Mouse (Mus musculus): ENCODE measurements around the gene Il9r.

The Il9r gene

DNA sequence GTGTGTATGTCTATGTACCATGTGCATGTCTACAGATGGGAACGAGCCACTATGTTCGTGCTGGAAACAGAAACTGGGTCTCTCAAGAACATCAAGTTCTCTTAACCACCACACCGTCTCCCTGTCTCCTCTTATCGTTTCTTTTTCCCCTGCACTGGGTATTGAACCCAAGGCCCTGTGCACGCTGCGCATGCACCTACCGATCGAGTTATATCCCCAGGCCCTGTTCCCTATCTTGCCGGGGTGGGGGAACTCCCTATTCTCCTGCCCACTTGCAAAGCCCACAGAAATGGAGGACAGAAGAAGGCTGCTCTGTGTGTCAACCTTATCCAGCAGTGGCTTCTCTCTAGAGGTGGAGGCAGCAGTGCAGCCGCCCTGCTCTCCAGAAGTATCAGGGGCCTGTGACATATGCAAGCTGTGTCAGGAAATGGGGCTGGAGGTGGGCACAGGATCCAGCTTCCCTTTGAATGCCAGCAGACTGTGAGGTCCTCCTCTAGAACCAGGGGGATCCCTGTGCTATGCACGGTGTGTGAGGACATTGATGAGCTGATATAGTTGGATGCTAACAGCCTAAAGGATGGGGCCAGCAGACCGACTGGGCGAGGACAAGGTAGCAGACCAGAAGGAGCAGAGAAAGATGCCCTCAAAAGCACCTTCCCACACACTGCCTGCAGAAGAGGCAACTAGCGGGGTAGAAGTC, 1.7 kb downstream of the Il9r start:
- no peak for DNase-seq (ENCODE audit: low spot score)

GRCm38 (mm10) chr11:32197766-32198165, 2.3 kb downstream of the Il9r start:
- no peak for DNase-seq (ENCODE audit: low spot score)

GRCm38 (mm10) chr11:32196727-32197126, 3.4 kb downstream of the Il9r start:
- no peak for DNase-seq (ENCODE audit: low spot score)

DNA sequence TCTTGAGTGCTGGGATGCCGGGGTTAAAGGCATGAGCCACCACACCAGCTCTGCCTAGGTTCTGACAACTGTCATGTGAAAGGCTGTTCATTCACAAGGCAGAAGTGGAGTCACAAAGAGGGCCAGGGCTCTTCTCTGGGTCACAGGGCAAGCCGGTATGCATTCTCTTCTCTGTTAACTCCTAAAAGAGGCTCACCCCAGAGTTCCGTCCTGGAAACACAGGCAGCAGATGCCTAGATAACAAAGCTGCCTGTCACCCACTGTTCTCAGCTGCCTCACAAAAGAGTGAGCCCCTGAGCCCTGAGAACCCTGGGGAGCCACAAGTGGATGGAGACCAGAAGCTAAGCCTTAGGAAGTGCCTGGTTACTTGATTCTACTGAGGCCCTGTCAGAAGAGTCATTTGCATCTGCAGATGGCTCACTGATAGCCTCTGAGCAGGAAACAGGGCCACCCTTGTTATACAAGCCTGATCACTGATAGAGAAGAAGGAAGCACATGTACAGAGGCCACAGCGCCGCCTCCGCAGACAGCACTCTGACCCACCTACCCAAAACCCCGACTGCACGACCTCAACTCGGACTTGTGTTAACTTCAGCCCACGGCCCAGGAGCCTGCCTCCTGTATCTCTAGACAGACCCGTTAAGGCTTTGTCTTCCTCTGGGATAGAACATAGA, 4.1 kb downstream of the Il9r start:
- no peak for DNase-seq (ENCODE audit: low spot score)

DNA sequence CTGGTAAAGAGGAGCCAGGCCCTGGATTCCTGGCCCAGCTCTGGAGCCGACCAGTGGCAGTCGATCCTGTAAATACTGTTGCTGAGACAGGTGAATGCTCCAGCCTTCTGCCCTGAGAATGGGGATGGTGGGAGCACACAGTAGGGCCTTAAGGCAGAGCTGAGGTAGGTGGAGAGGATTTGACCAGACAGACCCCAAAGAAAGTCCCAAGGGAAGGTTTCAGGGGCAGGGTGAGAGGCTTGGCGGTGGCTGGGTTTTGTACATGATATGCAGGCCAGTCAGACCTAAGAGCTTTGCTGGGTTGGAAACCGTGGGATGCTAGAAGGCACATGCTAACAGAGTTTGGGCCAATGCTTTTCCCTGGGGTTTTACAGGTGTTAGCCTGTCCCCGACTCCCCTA, 5.5 kb downstream of the Il9r start:
- DNase-seq (ENCODE audit: low spot score), result no peak

DNA sequence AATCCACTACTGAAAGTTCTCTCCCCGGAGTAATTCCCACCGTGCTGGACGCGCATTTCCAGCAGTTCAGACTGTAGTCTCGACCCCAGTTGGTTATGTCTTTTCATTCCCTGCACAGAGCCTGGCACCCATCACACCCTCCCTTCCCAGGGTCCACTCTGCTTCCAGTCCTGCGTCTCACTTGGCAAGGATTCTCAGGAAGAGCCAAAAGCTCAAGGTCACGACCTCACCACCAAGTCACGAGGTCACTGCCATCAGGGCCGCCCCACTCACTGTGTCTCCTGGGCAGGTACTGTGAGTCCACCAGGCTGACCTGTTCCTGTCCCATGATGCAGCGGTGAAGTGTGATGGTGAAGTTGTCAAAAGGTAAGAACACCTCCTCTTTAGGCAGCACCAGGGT, 6.0 kb downstream of the Il9r start:
- no peak for DNase-seq (ENCODE audit: low spot score)

GRCm38 (mm10) chr11:32193156-32193555, 6.9 kb downstream of the Il9r start:
- DNase-seq (ENCODE audit: low spot score), result no peak

GRCm38 (mm10) chr11:32190603-32191110, 9.4 kb downstream of the Il9r start:
- DNase-seq (ENCODE audit: low spot score), result no peak

- no peak for DNase-seq (ENCODE audit: low spot score)
Observed at GRCm38 (mm10) chr11:32190119-32190518, 10.0 kb downstream of the Il9r start.

GRCm38 (mm10) chr11:32189434-32189833, 10.6 kb downstream of the Il9r start:
- DNase-seq (ENCODE audit: low spot score), result no peak

GRCm38 (mm10) chr11:32188881-32189280, 11.2 kb downstream of the Il9r start:
- no peak for DNase-seq (ENCODE audit: low spot score)

- no peak for DNase-seq (ENCODE audit: low spot score)
Observed at GRCm38 (mm10) chr11:32187256-32187655, 12.8 kb downstream of the Il9r start.

DNA sequence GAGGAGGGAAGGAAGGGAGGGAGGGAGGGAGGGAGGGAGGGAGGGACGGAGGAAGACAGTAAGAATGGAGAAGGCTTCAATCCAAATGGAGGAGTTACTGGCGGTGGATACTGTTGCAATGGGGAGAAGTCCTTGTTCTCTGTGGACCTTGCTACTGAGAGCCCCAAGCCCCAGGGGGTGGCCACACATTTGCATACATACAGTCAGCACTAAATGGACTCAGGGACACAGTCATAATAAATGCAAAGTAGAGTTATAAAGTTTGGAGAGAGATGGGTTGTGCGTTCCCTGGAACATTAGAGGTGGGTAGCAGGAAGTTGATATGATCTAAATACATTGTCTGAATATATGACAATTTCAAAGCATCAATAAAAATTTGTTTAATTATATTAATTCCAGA, 14.0 kb downstream of the Il9r start:
- no peak for DNase-seq (ENCODE audit: low spot score)

- no peak for DNase-seq (ENCODE audit: low spot score)
Observed at GRCm38 (mm10) chr11:32184469-32184868, 15.6 kb downstream of the Il9r start.

DNA sequence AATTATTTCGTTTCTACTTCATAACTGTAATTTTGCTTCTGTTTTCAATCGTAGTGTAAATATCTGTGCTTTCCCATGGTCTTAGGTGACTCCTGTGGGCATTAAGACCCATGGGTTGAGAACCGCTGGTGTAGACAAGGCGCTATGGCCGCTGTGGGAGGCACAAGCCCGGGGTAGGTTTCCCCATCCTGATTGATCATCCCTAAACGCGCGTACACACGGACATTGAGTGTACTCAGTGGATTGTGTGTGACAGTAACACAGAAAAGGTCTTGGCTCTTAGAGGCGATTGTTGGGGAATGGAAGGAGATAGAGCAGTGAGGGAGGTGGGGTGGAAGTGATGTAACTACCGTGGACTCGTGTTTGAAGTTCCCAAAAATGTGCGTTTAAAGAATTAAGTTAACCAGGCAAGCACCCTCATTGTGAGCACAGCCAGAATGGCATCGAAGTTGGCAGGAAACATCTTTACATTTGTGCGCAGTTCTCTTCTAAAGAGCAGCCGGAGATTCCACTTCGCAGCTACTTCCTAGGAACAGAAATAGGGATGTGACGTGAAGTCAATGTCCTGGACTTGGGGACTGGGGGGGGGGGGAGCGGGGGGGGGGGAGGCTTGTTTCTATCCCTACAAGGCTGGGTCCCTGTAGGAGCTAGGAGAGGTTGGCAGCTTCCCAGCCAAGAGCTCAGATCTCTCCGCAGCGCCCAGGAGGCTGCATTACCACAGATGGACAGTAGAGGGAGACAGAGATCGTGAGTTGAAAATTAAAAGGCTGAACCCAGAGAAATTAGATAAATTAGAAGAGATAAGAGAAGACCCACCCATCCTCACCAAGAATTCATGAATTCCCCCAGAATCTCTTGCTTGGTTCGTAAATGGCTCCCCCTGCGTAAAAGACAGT, 17.9 kb downstream of the Il9r start:
- DNase-seq (ENCODE audit: low spot score), result peak; percentile 81

DNA sequence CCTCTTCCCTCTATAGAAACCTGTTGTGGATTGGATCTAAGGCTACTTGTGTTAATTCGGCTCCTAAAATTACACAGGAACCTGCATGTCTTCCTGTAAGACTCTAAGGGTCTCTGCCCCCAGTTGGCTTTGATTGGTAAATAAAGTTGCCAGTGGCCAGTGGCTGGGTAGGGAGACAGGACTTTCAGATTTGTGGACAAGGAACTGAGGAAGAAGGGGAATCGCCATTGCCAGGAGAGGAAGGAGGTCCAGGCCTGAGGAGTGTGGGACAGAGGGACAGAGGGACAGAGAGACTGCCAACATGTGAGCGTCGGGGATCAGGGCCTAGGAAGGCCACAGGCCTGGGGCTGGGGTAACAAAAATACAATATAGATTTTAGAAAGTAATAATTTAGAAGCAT, 18.8 kb downstream of the Il9r start:
- DNase-seq (ENCODE audit: low spot score), result no peak

DNA sequence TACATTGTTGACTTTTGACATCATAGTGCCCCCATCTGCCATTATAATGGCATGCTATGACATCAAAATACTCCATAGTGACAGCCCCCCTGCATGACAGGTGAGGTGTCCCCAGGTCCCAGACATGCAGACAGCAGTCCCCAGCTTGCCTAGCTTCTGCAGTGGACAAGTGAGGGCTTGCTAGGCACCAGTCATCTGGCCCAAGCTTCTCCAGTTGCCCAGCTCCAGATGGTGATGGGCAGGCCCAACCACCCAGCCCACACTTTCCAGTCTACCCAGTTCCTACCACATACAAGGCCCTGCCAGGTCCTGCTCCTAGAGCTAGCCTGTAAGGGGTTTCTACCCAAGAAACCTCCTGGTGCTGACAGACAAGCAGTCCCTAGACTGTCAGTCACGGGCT, 21.6 kb downstream of the Il9r start:
- DNase-seq (ENCODE audit: low spot score), result no peak

- no peak for DNase-seq (ENCODE audit: low spot score)
Observed at GRCm38 (mm10) chr11:32166683-32167082, 33.4 kb downstream of the Il9r start.

- peak; percentile 93 for DNase-seq (ENCODE audit: low spot score)
Observed at GRCm38 (mm10) chr11:32161922-32162804, 37.9 kb downstream of the Il9r start.

DNA sequence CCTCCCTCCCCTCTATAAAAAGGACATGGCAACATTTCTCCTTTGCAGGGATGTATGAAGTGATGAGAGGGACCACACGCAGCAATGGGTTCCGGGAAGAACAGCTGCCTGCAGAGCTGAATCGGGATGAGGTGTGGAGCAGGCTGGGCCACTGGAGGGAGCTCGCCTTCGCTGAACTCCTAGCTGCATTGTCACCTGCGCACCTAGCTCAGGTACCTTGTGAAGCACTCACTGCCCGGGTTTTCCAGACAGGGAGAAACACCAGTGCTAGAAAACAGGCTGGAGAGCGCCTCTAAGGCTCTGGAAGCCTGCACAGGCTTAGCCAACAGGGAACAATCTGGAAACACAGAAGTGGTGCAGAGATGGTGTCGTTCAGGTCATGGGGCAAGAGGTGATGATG, 38.6 kb downstream of the Il9r start:
- peak; percentile 57 for DNase-seq (ENCODE audit: low spot score)

- DNase-seq (ENCODE audit: low spot score), result no peak
Observed at GRCm38 (mm10) chr11:32160341-32160740, 39.7 kb downstream of the Il9r start.

GRCm38 (mm10) chr11:32159176-32159575, 40.9 kb downstream of the Il9r start:
- DNase-seq (ENCODE audit: low spot score), result no peak

Data from embryo, embryonic 10 days (tissue).